Mouse (Mus musculus): Measurements from ENCODE around the gene Mmp10. TPM values are rescaled to one million over a fixed set of nuclear protein-coding genes. Genes with fewer than 3 reads are reported as not detected.

Gene Mmp10
- polyA plus RNA-seq, 1 experiment, result not detected

- no peaks in the 10 kb centered on the region for H3K4me1 ChIP-seq (ENCODE audit: control insufficient read depth, insufficient read depth, insufficient read length)
- H3K36me3 ChIP-seq (ENCODE audit: control insufficient read depth, insufficient read depth, low read length), result no peaks in the 10 kb centered on the region
- H3K27ac ChIP-seq (ENCODE audit: insufficient read depth, low read length), result no peak overlapping the region
- no peak for TF ChIP-seq CTCF (IDR thresholded peaks at IDR 0.05; ENCODE audit: extremely low read depth, insufficient read depth, insufficient read length, insufficient replicate concordance)
- no peak for TF ChIP-seq POLR2A (IDR thresholded peaks at IDR 0.05; ENCODE audit: low read depth, low read length)
- WGBS, result 93% methylated on average over 7 of the region's 7 CpGs
- no peaks in the 10 kb centered on the region for H3K27me3 ChIP-seq (ENCODE audit: control insufficient read depth, insufficient read depth, low read length)
- no peak overlapping the region for H3K4me3 ChIP-seq (ENCODE audit: extremely low read depth, insufficient read depth, insufficient read length)
- DNase-seq (ENCODE audit: low read depth in 1 of 2, low spot score in 2 of 2), result no peak
Observed at GRCm38 (mm10) chr9:7545920-7546319, 43.8 kb downstream of the Mmp10 start.

DNA sequence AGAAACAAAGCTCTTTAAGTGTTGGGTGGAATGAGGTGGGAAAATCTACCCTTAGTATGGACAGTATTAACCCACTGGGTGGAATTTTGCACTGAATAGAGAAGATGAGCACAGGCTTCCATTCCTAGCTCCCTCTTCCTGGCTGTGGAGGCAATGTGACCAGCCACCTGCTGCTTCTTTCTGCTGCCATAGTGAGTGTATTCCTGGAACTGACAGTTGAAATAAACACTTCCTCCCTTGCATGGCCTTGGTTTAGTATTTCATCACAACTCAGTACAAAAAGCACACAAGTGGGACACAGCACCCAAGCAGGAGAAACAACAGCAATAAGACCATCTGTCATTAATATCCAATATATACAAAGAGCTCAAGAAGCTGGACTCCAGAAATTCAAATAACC, 49.8 kb downstream of the Mmp10 start:
- H3K27ac ChIP-seq (ENCODE audit: insufficient read depth, low read length), result no peak overlapping the region
- no peak for DNase-seq (ENCODE audit: low read depth in 1 of 2, low spot score in 2 of 2)
- no peak overlapping the region for H3K4me3 ChIP-seq (ENCODE audit: extremely low read depth, insufficient read depth, insufficient read length)
- H3K4me1 ChIP-seq (ENCODE audit: control insufficient read depth, insufficient read depth, insufficient read length), result 0 out of 2 replicates have a peak, but pooled peaks cover 3% of the 10 kb centered on the region
- H3K36me3 ChIP-seq (ENCODE audit: control insufficient read depth, insufficient read depth, low read length), result no peaks in the 10 kb centered on the region
- no peaks in the 10 kb centered on the region for H3K27me3 ChIP-seq (ENCODE audit: control insufficient read depth, insufficient read depth, low read length)
- TF ChIP-seq POLR2A (IDR thresholded peaks at IDR 0.05; ENCODE audit: low read depth, low read length) (no peak), CTCF (IDR thresholded peaks at IDR 0.05; ENCODE audit: extremely low read depth, insufficient read depth, insufficient read length, insufficient replicate concordance) (no peak)

- no peaks in the 10 kb centered on the region for H3K27me3 ChIP-seq (ENCODE audit: control insufficient read depth, insufficient read depth, low read length)
- TF ChIP-seq CTCF (IDR thresholded peaks at IDR 0.05; ENCODE audit: extremely low read depth, insufficient read depth, insufficient read length, insufficient replicate concordance), result no peak
- TF ChIP-seq POLR2A (IDR thresholded peaks at IDR 0.05; ENCODE audit: low read depth, low read length), result no peak
- no peaks in the 10 kb centered on the region for H3K36me3 ChIP-seq (ENCODE audit: control insufficient read depth, insufficient read depth, low read length)
- no peak overlapping the region for H3K4me3 ChIP-seq (ENCODE audit: extremely low read depth, insufficient read depth, insufficient read length)
- WGBS, result 55% methylated on average over 3 of the region's 3 CpGs
- no peak for DNase-seq (ENCODE audit: low read depth in 1 of 2, low spot score in 2 of 2)
- H3K4me1 ChIP-seq (ENCODE audit: control insufficient read depth, insufficient read depth, insufficient read length), result 0 out of 2 replicates have a peak, but pooled peaks cover 3% of the 10 kb centered on the region
- no peak overlapping the region for H3K27ac ChIP-seq (ENCODE audit: insufficient read depth, low read length)
Observed at GRCm38 (mm10) chr9:7553536-7553935, 51.4 kb downstream of the Mmp10 start.

- 27% methylated on average over 3 of the region's 3 CpGs for WGBS
- peak in 1 of 2 experiments; percentile 18 for DNase-seq (ENCODE audit: low read depth in 1 of 2, low spot score in 2 of 2)
- Histone ChIP-seq H3K36me3 (ENCODE audit: control insufficient read depth, insufficient read depth, low read length) (no peaks in the 10 kb centered on the region), H3K4me3 (ENCODE audit: extremely low read depth, insufficient read depth, insufficient read length) (no peak overlapping the region), H3K27me3 (ENCODE audit: control insufficient read depth, insufficient read depth, low read length) (no peaks in the 10 kb centered on the region), H3K27ac (ENCODE audit: insufficient read depth, low read length) (no peak overlapping the region), H3K4me1 (ENCODE audit: control insufficient read depth, insufficient read depth, insufficient read length) (0 out of 2 replicates have a peak, but pooled peaks cover 3% of the 10 kb centered on the region)
- peak; percentile 2; the same call in 1 of the 2 replicates for TF ChIP-seq CTCF (IDR thresholded peaks at IDR 0.05; ENCODE audit: extremely low read depth, insufficient read depth, insufficient read length, insufficient replicate concordance)
- TF ChIP-seq POLR2A (IDR thresholded peaks at IDR 0.05; ENCODE audit: low read depth, low read length), result no peak
Observed at GRCm38 (mm10) chr9:7554382-7554781, 52.2 kb downstream of the Mmp10 start.

- WGBS, result 62% methylated on average over 8 of the region's 8 CpGs
- TF ChIP-seq CTCF (IDR thresholded peaks at IDR 0.05; ENCODE audit: extremely low read depth, insufficient read depth, insufficient read length, insufficient replicate concordance) (no peak), POLR2A (IDR thresholded peaks at IDR 0.05; ENCODE audit: low read depth, low read length) (no peak)
- H3K4me3 ChIP-seq (ENCODE audit: extremely low read depth, insufficient read depth, insufficient read length), result no peak within 1 kb of the TSS
- H3K27ac ChIP-seq (ENCODE audit: insufficient read depth, low read length), result no peak within 1 kb of the TSS
- no peak for DNase-seq (ENCODE audit: low read depth in 1 of 2, low spot score in 2 of 2)
- H3K27me3 ChIP-seq (ENCODE audit: control insufficient read depth, insufficient read depth, low read length), result no peaks in the 10 kb centered on the region
- 0 out of 2 replicates have a peak, but pooled peaks cover 3% of the 10 kb centered on the region for H3K4me1 ChIP-seq (ENCODE audit: control insufficient read depth, insufficient read depth, insufficient read length)
- H3K36me3 ChIP-seq (ENCODE audit: control insufficient read depth, insufficient read depth, low read length), result no peaks in the 10 kb centered on the region
Observed at GRCm38 (mm10) chr9:7558221-7559017, 56.3 kb downstream of the Mmp10 start, which contains the start of gene Mmp8. Gene Mmp8, plus strand, starts transcription at chr9:7558456.

Other genes starting within 250 kb of the Mmp10 start
- 0.05 and 0.11 TPM in 2 replicates for gene Mmp13, start 229.8 kb upstream of the Mmp10 start, polyA plus RNA-seq (2012; rRNA removed)
- gene Mmp12, start 158.0 kb upstream of the Mmp10 start, polyA plus RNA-seq (2012; rRNA removed), result 1.4 and 1.5 TPM in 2 replicates
- not detected in 2 replicates for gene Mmp1b, start 114.3 kb upstream of the Mmp10 start, polyA plus RNA-seq (2012; rRNA removed)
- gene Mmp3, start 56.5 kb upstream of the Mmp10 start, polyA plus RNA-seq (2012; rRNA removed), result 0.63 and 0.67 TPM in 2 replicates
- gene Mmp8, start 56.1 kb downstream of the Mmp10 start, polyA plus RNA-seq (2012; rRNA removed), result 1.1 and 1.4 TPM in 2 replicates
- 0.21 TPM in 1 of 2 replicates, not detected in the other for gene Mmp27, start 69.0 kb downstream of the Mmp10 start, polyA plus RNA-seq (2012; rRNA removed)
- gene Mmp20, start 125.9 kb downstream of the Mmp10 start, polyA plus RNA-seq (2012; rRNA removed), result not detected in 2 replicates
- gene Mmp7, start 189.7 kb downstream of the Mmp10 start, polyA plus RNA-seq (2012; rRNA removed), result 0.11 TPM in 1 of 2 replicates, not detected in the other

Measured in spleen, adult 2 months (tissue).